Mouse (Mus musculus) olfactory bulb, adult 2 months (tissue): ENCODE measurements around the gene Cenps.

Experiments
- CTCF ChIP-seq: fragments of 200-500 bp; IDR thresholded peaks from 2 replicates; pipeline ENCODE4 v1.5.1; 2012; ENCODE audit warnings: low read depth, mild to moderate bottlenecking, low read length, moderate library complexity; ENCODE audit not compliant: insufficient read depth
- POLR2A ChIP-seq: fragments of 200-500 bp; IDR thresholded peaks from 2 replicates; pipeline ENCODE4 v1.6.1; 2012; ENCODE audit warnings: mild to moderate bottlenecking, low read depth, low read length, moderate library complexity; ENCODE audit not compliant: insufficient read depth

DNA sequence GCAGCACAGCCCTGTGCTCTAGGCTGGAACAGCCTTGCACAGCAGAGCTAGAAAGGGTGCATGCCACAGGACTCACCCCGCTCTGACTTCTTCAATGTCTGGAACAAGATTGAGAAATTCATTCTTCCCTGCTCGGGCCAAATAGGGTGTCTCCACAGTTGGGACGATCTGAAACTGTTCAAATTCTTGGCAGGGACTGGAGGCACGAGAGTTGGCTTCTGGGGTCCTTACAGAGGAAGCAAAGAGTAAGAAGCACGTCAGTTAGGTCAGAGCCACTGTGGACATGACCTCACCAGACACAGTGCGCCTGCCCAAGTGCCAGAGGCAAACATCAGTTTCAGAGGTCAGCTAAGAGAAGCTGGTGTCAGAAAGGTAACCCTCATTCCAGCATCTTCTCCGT lies 44.8 kb upstream of the Cenps start:
- TF ChIP-seq CTCF = no peak
- no peak for TF ChIP-seq POLR2A
